ENCODE assay signal across 25 mouse cellular contexts in the genomic region with DNA sequence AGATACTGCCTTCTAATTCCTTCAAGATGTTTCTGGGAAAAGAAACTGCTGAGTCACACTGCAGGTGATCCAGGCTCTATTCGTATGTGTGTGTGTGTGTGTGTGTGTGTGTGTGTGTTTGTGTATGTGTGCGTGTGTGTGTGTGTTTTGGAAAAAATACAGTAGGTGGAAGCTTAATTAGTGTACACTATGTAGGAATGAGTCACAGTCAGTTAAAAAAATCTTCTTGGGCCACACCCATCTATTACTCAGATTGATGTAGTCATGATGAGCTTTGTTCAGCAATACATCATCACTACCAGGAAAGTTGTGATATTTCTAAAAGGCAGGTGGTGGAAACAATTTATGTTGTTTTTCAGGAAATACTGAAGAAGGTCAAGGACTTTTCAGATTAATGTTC.
DNase-seq lines count a peak whose midpoint lies in the region; ATAC-seq lines count a peak whose summit lies in the region.
"Had no signal": no experiment of that assay in that cellular context is flagged by ENCODE, and none has a peak within 500 bp of the region (broad histone marks: within the 10 kb centered on the region; RNA-seq: fewer than 3 reads in every experiment).

No protein-coding gene starts in this region.

- no peak overlapping the region for H3K27ac ChIP-seq in kidney, embryonic 15.5 days
- no peak overlapping the region for H3K27ac ChIP-seq in kidney, embryonic 16.5 days (ENCODE audit: low read length)
- H3K27ac ChIP-seq: embryonic facial prominence, embryonic 12.5 days; embryonic facial prominence, embryonic 15.5 days; heart, adult 2 months; hindbrain, embryonic 12.5 days; hindbrain, embryonic 15.5 days had no signal

- no peaks in the 10 kb centered on the region for H3K9me3 ChIP-seq in kidney, embryonic 15.5 days (replicated peaks)
- H3K9me3 ChIP-seq in kidney, embryonic 16.5 days (ENCODE audit: low read length) = no peaks in the 10 kb centered on the region
- H3K9me3 ChIP-seq: embryonic facial prominence, embryonic 12.5 days; embryonic facial prominence, embryonic 15.5 days; hindbrain, embryonic 12.5 days; hindbrain, embryonic 15.5 days had no signal

- 86% methylated on average over 2 of the region's 2 CpGs for WGBS in kidney, embryonic 15.5 days
- WGBS in kidney, embryonic 16.5 days = 92% methylated on average over 2 of the region's 2 CpGs

- H3K36me3 ChIP-seq in kidney, embryonic 15.5 days = no peaks in the 10 kb centered on the region
- no peaks in the 10 kb centered on the region for H3K36me3 ChIP-seq in kidney, embryonic 16.5 days (ENCODE audit: insufficient read depth, low read length)
- H3K36me3 ChIP-seq: embryonic facial prominence, embryonic 12.5 days; embryonic facial prominence, embryonic 15.5 days; hindbrain, embryonic 12.5 days; hindbrain, embryonic 15.5 days had no signal

- H3K4me3 ChIP-seq in kidney, embryonic 15.5 days (replicated peaks) = no peak overlapping the region
- H3K4me3 ChIP-seq in kidney, embryonic 16.5 days (ENCODE audit: low read length) = no peak overlapping the region
- H3K4me3 ChIP-seq: embryonic facial prominence, embryonic 12.5 days; embryonic facial prominence, embryonic 15.5 days; heart, adult 2 months; hindbrain, embryonic 12.5 days; hindbrain, embryonic 15.5 days had no signal

- no peak overlapping the region for H3K4me2 ChIP-seq in kidney, embryonic 15.5 days
- H3K4me2 ChIP-seq in kidney, embryonic 16.5 days (replicated peaks; ENCODE audit: low read depth, low read length) = no peak overlapping the region
- H3K4me2 ChIP-seq: embryonic facial prominence, embryonic 12.5 days; embryonic facial prominence, embryonic 15.5 days; heart, embryonic 11.5 days; hindbrain, embryonic 12.5 days; hindbrain, embryonic 15.5 days had no signal

- no peaks in the 10 kb centered on the region for H3K4me1 ChIP-seq in kidney, embryonic 15.5 days
- H3K4me1 ChIP-seq in kidney, embryonic 16.5 days (ENCODE audit: insufficient read depth, low read length) = no peaks in the 10 kb centered on the region
- H3K4me1 ChIP-seq: embryonic facial prominence, embryonic 12.5 days; embryonic facial prominence, embryonic 15.5 days; hindbrain, embryonic 12.5 days; hindbrain, embryonic 15.5 days had no signal

- no peak overlapping the region for H3K9ac ChIP-seq in kidney, embryonic 15.5 days
- no peak overlapping the region for H3K9ac ChIP-seq in kidney, embryonic 16.5 days (replicated peaks; ENCODE audit: low read length)
- H3K9ac ChIP-seq: embryonic facial prominence, embryonic 12.5 days; embryonic facial prominence, embryonic 15.5 days; forebrain, postnatal 0 days; hindbrain, embryonic 12.5 days; hindbrain, embryonic 15.5 days had no signal

- ATAC-seq in kidney, embryonic 15.5 days (replicated peaks; ENCODE audit: low FRiP score) = no peak
- no peak for ATAC-seq in kidney, embryonic 16.5 days (ENCODE audit: low FRiP score, low TSS enrichment)
- ATAC-seq in CD4-positive, CD25-positive, alpha-beta regulatory T cell, adult 4 months = no peak
- ATAC-seq: activated CD4-positive, CD25-positive, alpha-beta regulatory T cell, adult 4 months; forebrain, embryonic 14.5 days; forebrain, postnatal 0 days had no signal

- no peaks in the 10 kb centered on the region for H3K27me3 ChIP-seq in kidney, embryonic 15.5 days
- no peaks in the 10 kb centered on the region for H3K27me3 ChIP-seq in kidney, embryonic 16.5 days (ENCODE audit: insufficient read depth, low read length)
- H3K27me3 ChIP-seq: embryonic facial prominence, embryonic 12.5 days; embryonic facial prominence, embryonic 15.5 days; hindbrain, embryonic 12.5 days; hindbrain, embryonic 15.5 days had no signal

- DNase-seq in gastrocnemius, adult 18-20 months (ENCODE audit: low spot score) = peak; percentile 1
- no peak for DNase-seq in gastrocnemius, adult 8-10 months (ENCODE audit: low spot score in 2 of 2)
- peak; percentile 11 to 13 for DNase-seq in kidney, adult 8-10 months
- DNase-seq in kidney, postnatal 14 days = peak; percentile 2
- peak; percentile 9 for DNase-seq in skeletal muscle tissue, adult 2 months (ENCODE audit: low read depth, low spot score)
- DNase-seq: adrenal gland, adult 8-10 months; adrenal gland, postnatal 25 days; B cell, adult 2 months; cerebellum, adult 11-12 months; cerebellum, adult 8-10 months; cerebellum, postnatal 14 days; forebrain, postnatal 0 days; gastrocnemius, postnatal 10 days; gastrocnemius, postnatal 36 days; heart, adult 2 months had no signal

Comparison
In these comparisons a context has a peak if more than half of its experiments do, and no peak if none do; other contexts are left out.
1. DNase-seq: peak in gastrocnemius, adult 18-20 months (single experiment), kidney, adult 8-10 months (2 of 2), kidney, postnatal 14 days (single experiment) and skeletal muscle tissue, adult 2 months (single experiment); none in gastrocnemius, adult 8-10 months (0 of 2).